Mouse (Mus musculus) midbrain, embryonic 12.5 days (tissue): ENCODE results near the gene Lman1l. TPM values are rescaled to one million over a fixed set of nuclear protein-coding genes. Genes with fewer than 3 reads are reported as not detected.

ENCODE experiments used
- polyA plus RNA-seq: library from polyadenylated mRNA; unstranded; fragments of >200 nt; fragmentation: Nextera tagmentation; extraction: Ambion mirVana; gene quantifications from 2 replicates; pipeline ENCODE4 v1.2.1, GENCODE M21; 2016

Gene Lman1l
- polyA plus RNA-seq, 1 experiment from 2014 or later: 0.10 TPM

Other genes with a start within 250 kb of the Lman1l start
- gene Ppcdc, start 180.7 kb downstream of the Lman1l start, polyA plus RNA-seq: 21.9 and 23.3 TPM in 2 replicates
- 48.6 and 49.8 TPM in 2 replicates for gene Scamp5, start 152.7 kb downstream of the Lman1l start, polyA plus RNA-seq
- 13.8 and 17.0 TPM in 2 replicates for gene Rpp25, start 116.7 kb downstream of the Lman1l start, polyA plus RNA-seq
- 705 and 706 TPM in 2 replicates for gene Cox5a, start 99.5 kb downstream of the Lman1l start, polyA plus RNA-seq
- 21.0 TPM in 2 replicates for gene Fam219b, start 83.2 kb downstream of the Lman1l start, polyA plus RNA-seq
- gene Mpi, start 68.0 kb downstream of the Lman1l start, polyA plus RNA-seq: 65.7 and 67.3 TPM in 2 replicates
- gene Scamp2, start 59.8 kb downstream of the Lman1l start, polyA plus RNA-seq: 57.6 and 62.6 TPM in 2 replicates
- 21.6 and 22.9 TPM in 2 replicates for gene Ulk3, start 31.3 kb downstream of the Lman1l start, polyA plus RNA-seq
- gene Cplx3, start 14.5 kb downstream of the Lman1l start, polyA plus RNA-seq: 3.7 and 4.8 TPM in 2 replicates
- gene Csk, start 32.9 kb upstream of the Lman1l start, polyA plus RNA-seq: 35.3 and 40.0 TPM in 2 replicates
- not detected in 2 replicates for gene Cyp1a2, start 62.9 kb upstream of the Lman1l start, polyA plus RNA-seq
- not detected in 2 replicates for gene Cyp1a1, start 67.2 kb upstream of the Lman1l start, polyA plus RNA-seq
- 40.9 and 41.1 TPM in 2 replicates for gene Edc3, start 87.8 kb upstream of the Lman1l start, polyA plus RNA-seq
- 90.0 and 94.7 TPM in 2 replicates for gene Clk3, start 145.1 kb upstream of the Lman1l start, polyA plus RNA-seq
- 23.1 and 28.1 TPM in 2 replicates for gene Arid3b, start 216.0 kb upstream of the Lman1l start, polyA plus RNA-seq